Mouse (Mus musculus) adrenal gland, adult 8-10 months (tissue): ENCODE data around the gene Tmtc1. TPM values are rescaled to one million over a fixed set of nuclear protein-coding genes. Genes with fewer than 3 reads are reported as not detected.
A peak's percentile ranks its signal among the peaks of the same experiment; 100 is the strongest.

Experiments used
- DNase-seq: peaks from one replicate; pipeline ENCODE4 v3.0.0; 2022
- total RNA-seq, 4 experiments: library from RNA; stranded (reverse); gene quantifications; 2 replicates each; pipeline ENCODE4 v1.2.4; 2022

The Tmtc1 gene
- total RNA-seq, 4 experiments from 2014 or later: 18.5 to 22.4 (median 20.8) TPM

DNA sequence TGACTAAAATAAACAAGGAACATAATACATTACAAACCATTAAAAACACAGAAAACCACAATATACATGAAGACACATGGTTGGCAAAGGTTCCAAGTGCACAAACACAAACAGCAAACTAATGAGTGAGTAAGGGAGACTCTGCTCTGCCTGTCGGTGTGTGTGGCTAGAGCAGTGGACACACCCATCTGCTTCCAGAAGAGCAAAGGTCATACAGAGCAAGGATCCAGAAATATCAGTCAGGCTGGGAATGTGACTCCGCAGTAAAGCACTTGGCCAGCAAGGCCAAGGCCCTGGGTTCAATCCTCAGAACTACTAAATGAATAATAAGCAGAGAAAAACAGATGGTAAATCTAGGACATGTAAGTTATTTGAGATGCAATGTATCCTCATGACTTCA is 27.6 kb downstream of the Tmtc1 start:
- DNase-seq: no peak

DNA sequence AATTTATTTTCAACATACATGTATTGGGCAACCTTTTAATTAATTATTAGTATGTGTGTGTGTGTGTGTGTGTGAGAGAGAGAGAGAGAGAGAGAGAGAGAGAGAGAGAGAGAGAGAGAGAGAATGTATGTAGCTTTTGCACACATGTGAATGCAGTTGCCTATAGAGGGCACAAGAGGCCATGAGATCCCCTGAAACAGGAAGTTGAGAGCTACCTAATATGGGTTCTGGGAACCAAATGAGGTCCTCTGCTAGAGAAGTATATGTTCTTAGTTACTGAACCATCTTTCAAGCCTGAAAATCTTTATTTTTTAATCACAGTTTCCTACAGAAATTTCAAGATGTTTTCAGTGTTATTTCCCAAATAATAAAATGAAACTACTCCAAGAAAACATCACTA is 30.6 kb downstream of the Tmtc1 start:
- DNase-seq: no peak

- DNase-seq: no peak
Measured at GRCm38 (mm10) chr6:148406792-148407490, 37.2 kb downstream of the Tmtc1 start.

DNA sequence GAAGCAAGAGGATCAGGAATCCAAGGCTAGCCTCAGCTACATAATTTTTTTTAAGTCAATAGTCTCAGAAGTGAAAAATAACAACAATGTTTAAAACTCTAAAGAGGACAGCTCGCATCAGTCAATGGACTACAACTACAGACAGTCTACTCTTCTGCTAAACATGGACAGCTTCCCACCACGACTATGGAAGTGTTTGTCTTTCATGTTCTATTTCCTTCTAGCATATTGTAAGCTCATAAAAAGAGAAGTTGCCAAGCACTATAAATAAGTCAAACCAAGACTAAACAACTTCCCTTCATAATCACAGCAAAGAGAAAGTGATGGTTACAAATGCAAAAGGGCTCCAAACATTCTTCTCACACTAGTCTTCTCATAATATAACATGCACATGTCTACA is 38.6 kb downstream of the Tmtc1 start:
- no peak for DNase-seq

GRCm38 (mm10) chr6:148404500-148404899 is 39.7 kb downstream of the Tmtc1 start:
- DNase-seq: no peak

DNA sequence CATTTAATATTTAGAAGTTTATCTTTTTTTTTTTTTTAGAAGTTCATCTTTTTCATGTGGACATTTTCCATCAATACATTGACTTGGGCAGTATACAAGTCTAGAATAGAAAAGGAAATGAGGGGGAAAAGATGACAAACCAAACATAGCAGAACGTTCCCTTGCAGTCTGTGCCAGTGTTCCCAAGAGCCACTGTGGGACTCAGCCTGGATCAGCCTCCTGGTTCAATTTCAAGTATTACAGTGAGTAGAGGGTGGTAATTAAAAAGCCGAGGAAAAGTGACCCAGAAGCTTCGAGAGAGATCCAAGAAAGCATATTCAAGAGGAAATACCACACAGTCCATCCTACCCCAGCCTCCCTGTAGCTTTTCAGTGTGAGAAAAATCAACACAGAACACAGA is 40.4 kb downstream of the Tmtc1 start:
- no peak for DNase-seq

DNA sequence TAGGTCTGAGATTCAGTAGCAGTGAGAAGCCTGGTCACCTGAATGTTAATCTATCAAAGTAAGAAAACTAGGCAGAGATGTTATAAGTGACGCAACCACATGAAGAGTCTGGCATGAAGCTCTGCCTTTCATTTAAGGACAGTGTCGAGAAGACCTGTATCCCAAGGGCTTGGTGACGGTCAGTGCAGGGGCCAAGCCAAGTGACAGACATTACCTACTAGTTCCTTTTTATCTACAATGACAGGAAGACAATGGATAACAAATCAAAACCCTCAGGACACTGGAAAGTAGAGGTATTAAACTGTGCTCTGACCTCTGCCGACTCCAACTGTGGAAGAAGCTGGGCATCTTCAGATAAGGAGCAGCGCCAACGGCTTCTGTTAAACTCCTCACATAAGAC is 43.2 kb downstream of the Tmtc1 start:
- no peak for DNase-seq

DNA sequence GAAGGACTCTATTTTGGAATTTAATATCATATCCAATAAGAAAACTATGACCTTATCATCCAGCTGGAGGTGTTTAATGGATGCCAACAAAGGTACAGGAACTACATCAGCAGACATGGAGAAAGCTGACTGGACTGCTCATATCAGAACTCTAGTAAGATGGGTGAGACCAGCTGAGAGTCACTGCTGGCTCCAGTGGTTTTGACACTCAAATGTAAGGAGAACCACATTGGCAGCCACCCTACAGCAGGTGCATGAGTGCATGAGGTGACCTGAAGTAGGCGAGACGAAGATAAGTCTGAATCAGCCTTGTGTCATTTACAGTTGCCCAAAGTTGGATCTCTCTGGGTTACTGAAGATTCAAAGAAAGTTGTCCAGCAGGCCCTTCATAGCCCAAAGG is 44.6 kb downstream of the Tmtc1 start:
- DNase-seq: no peak

DNA sequence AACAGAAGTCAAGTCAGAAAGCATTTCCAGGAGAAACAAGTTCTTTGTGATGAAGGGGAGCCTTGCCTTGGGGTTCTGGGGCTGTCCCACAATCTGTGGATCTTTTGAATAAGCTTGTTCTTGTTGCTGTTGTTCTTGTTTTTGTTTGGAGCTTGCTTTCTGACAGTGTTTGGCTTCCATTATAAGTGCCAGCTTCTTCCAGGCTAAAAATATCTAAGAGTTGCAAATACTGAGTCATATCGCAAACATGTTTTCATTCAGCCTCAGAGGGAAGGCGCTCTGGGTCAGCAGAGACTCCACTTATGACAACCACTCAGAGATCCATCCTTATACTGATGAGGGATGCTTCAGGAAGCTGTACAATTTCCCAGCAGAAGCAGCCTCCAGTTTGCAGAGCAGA is 45.3 kb downstream of the Tmtc1 start:
- DNase-seq: no peak

DNA sequence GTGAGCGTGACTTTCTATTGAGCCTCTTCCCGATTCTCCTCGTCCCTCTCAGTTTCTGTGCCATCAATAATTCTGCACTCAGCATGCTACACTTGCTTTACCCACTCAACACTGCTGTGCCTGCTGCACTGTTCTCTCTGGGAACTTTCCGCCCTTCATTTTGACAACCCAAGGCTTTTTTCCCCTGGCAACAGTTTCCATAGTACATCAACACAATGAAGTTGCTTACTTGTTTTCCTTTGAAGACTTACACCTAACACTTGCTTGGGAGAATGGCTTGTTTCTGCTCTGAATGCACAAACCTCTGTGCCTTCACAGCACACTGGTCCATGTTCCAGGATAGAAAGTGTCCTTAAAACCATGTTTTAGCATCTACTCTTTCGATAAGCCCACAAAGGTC is 46.9 kb downstream of the Tmtc1 start:
- DNase-seq: peak; percentile 57

DNA sequence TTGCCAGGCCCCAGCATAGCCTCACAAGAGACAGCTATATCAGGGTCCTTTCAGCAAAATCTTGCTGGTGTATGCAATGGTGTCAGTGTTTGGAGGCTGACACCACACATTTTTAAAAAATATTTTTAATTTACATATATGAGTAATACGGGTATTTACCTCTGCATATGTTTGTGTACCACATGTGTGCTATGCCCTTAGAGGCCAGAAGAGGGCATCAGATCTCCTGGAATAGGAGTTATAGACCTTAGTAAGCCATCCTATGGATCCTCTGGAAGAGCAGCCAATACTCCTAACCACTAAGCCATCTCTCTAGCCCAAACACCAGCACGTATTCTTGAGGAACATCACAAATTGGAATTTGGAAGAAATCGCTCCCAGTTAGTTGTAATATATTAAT is 48.9 kb downstream of the Tmtc1 start:
- no peak for DNase-seq

GRCm38 (mm10) chr6:148394294-148394693 is 49.9 kb downstream of the Tmtc1 start:
- DNase-seq: no peak

GRCm38 (mm10) chr6:148392147-148392546 is 52.0 kb downstream of the Tmtc1 start:
- DNase-seq: no peak

DNA sequence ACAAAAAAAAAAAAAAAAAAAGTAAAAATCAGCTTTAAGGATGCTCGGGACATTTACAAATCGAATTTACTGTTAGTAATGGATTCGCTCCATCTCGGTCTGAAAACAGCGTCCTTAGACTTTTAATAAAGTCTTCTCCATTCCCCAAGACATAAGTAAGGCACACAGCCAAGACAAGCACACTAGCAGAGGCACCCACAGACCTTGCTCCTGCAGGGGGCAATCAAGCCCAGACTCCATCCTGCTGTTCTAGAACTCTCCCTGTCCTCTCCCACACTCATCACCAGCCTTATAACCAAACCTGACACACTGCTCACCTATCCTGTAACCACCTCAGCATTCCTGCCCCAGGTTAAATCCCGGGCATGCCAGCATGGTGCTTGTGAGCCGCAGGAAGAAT is 52.9 kb downstream of the Tmtc1 start:
- DNase-seq: no peak

DNA sequence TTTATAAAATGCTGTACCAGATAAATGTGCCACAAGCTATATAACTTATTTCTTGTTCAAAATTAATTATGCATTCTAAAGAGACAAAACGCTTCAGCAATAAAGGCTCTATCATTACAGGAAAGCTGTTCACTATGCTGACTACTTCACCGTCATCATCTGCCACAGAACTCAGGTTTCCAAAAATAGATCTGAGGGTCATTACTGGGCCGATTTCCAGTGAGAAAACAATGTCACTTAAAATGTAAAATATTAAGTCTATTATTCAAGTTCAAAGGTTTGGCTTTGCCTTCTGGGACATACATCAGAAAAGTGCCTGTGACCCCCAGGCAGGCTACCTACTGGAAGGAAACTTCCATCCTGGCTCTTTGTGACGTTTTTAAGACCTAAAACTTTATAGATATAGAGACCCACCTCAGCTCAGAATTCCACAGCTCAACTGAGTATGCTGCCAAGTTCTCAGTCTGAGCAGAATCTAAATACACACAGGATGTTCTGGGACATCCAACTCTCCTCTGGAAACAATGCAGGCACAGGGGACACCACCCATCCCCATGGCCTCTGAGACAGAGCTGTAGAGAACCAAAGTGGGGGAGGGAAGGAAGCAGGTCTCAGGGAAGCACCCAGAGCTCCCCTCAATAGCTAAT is 53.4 kb downstream of the Tmtc1 start:
- no peak for DNase-seq

GRCm38 (mm10) chr6:148387990-148388389 is 56.2 kb downstream of the Tmtc1 start:
- no peak for DNase-seq

- DNase-seq: peak; percentile 49
Measured at GRCm38 (mm10) chr6:148384111-148384895, 59.9 kb downstream of the Tmtc1 start.

- DNase-seq: no peak
Measured at GRCm38 (mm10) chr6:148381163-148381782, 62.9 kb downstream of the Tmtc1 start.

GRCm38 (mm10) chr6:148375618-148376209 is 68.5 kb downstream of the Tmtc1 start:
- DNase-seq: no peak

GRCm38 (mm10) chr6:148375015-148375414 is 69.2 kb downstream of the Tmtc1 start:
- DNase-seq: no peak

DNA sequence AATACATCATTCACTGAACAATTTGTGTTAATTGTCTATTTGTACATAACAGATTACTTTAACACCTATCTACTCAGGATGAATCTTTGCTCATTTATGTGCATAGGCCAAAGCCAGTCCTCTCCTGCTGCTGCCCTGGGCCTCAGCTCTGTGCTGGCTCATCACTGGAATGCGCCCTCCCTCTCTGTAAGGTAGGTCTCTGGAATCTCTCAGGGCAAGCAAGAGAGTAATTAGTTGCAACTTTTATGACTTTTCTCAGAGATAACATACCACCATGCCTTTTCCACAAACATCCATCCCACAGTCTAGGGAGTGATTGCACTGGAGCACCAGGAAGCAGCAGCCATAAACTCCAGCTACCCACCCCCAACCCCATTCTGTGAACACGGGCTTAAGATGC is 70.7 kb downstream of the Tmtc1 start:
- DNase-seq: no peak

- no peak for DNase-seq
Measured at GRCm38 (mm10) chr6:148371223-148371622, 73.0 kb downstream of the Tmtc1 start.

DNA sequence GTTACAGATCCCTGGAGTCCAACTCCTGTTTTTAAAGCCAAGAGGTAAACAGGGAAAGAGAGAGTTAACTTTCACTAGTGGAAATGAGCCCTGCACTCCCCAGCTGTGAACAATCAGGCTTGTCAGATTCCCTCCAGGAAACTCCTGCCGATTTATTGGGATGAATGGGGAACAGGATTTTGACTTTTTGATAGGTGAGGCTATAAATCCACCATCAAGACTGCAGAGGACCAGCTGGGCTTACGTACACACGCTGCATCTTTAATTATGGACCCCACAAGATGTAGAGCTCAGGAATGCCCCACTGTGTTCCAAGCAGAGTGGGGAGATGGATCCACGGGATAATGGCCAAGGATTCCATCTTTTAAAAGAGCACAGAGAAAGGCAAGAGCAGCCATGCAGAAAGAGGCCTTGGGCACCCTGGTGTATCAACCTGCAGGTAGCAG is 77.1 kb downstream of the Tmtc1 start:
- no peak for DNase-seq
